Mouse (Mus musculus): ENCODE data around the gene Mbnl1.
"Not testable (repeated sequence)": the region's sequence is repeated elsewhere in the genome, so short reads cannot be mapped to it uniquely, and the experiment has no call there.

Gene Mbnl1

DNA sequence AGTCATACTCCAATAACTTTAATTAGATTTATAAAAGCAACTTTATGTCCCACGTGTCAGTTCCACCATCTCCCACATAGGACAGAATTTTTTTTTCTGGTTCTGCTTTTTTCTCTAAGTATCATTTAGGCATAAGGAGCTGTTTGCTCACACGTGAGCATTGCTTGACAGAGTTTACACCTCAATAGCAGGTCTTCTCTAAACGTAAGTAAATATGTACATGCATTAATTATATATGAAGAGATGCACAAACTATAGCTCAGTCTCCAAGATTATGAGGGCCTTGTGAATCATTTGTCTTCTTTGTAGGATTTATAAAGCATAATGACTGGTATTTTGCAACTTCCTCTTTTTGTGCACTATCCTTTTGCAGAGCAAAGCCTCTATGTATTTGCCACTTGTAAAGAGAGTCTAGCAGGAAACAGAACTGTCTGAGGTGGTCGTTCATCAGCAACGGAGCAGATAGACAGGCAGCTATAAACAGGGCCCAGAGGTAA, at the start of gene Mbnl1:
Gene Mbnl1, plus strand, starts transcription at position 150 of the 497 bp plus-strand sequence.
- no peak for DNase-seq (ENCODE audit: low spot score in 2 of 2)

DNA sequence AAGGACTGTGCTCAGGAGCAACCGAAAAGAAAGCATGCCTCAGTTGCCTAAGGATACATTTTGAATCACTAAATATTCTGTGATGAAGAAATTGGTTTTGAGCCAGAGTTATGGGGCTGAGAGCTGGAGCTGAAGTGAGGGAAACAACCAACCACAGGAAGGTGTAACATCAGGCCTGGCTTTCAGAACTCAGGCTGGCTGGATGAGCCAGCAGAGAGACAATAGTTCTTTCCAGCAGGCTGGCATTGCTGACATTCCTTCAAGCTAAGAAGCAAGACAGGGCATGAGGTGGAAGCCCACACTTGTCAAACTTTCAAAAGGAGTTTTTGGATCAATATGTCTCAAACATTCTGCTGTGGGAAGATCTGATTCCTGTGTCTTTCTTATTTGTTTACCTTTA, 48.5 kb upstream of the Mbnl1 start:
- no peak for DNase-seq (ENCODE audit: low spot score in 2 of 2)

DNA sequence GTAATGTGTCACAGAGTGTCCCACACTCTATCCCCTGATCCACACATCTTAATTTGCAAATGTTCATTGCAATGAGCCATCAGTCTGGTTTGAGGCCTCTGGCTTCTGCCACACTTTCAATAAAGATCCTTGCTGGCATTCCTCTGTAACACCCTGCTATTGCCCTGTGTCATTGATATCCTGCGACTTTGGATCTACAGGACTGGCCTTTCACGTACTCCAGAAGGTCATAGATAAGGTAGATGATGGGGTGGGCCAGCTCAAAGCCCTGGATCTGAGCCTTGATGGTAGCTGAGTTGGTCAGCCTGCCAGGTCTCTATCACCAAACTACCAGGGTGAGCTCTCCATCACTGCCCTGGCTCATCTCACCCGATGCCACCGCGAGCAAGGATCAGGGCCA, 43.6 kb upstream of the Mbnl1 start:
- no peak for DNase-seq (ENCODE audit: low spot score in 2 of 2)

DNA sequence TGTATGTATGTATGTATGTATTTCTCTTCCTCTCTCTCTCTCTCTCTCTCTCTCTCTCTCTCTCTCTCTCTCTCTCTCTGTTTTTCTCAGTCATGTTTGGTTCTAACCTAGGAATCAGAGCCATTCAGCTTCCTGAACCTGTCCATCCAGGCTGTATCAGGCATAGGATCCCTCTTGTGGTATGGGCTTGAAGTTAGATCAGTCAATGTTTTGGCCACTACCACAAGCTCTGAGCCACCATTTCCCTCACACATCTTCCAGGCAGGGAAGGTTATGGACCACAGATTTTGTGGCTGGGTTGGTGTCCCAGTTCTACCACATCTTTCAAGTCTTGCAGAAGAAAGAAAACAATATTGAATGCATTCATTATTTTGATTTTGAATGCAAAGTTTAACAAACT, 35.4 kb upstream of the Mbnl1 start:
- DNase-seq (ENCODE audit: low spot score in 2 of 2) = no peak

DNA sequence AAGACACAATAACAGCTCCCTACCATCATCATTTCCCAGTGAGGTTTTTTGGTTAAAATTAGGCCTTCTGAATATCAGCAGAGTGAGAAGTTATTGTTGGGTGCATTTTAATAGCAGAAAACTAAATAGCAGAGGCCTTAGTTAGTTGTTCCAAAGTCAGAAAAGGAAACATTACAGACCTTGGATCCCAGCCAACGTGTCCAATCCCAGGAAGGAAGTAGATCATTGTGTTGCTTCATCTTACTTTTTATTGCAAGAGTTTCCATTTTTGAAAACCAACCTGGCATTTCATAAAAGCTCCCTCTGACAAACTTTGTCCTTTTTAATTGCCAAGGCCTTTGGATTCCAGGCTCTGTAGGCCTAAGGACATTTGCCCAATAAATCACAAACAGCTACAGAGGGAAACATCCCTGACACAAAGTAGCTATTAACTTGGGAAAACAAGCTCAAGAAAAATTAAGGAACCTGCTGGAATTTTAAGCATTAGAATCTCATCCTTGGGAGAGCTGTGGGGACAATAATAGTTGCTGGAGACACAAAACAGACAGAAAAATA, 34.9 kb upstream of the Mbnl1 start:
- DNase-seq (ENCODE audit: low spot score in 2 of 2) = peak in 1 of 2 experiments; percentile 25

DNA sequence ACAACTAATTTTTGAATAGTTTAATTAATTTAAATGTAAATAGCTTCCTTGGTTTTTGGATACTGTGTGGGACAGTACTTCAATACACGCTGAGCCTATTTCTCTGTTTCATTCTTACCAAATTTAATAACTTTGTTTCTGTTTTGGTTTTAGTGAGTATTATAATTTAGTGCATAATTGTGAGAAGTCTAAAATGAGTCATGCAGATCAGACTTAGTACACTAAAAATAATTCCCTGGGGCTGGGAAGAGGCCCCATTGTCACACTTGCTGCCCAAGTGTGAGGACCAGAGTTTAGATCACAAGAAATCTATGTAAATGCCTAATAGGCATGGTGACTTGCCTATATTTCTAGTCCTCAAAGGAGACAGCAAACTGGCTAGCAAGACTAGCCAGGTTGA, 33.9 kb upstream of the Mbnl1 start:
- no peak for DNase-seq (ENCODE audit: low spot score in 2 of 2)

DNA sequence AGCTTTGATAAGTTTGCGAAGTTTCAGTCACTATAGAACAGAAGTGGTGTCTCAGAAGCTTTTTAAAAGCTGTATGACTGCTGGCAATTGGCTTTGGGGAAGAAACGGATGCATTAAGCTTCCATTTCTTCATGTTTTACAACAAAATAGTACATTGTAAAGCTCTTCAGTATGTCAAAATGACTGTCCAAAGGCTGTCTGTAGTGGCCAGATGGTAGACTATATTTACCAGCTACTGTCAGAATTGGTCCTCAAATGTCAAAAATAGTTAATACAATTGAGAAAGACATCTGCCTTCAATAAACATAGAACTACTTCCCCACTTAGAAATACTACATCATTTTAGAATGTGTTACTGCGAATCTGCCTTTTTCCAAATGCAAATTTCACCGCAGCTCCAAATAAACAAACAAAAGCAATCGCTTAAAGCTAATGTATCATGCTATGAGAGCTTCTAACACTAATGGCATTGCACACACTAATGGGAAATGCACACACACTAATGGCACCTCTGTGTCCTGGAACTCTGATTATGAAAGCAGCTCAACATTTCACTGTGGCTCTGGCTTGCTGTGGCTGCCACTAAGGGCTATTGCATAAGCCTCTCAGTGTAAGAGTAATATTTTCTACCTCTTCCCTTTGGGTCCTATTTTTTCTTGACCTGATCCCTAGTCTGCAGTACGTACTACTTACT, 10.7 kb upstream of the Mbnl1 start:
- no peak for DNase-seq (ENCODE audit: low spot score in 2 of 2)

DNA sequence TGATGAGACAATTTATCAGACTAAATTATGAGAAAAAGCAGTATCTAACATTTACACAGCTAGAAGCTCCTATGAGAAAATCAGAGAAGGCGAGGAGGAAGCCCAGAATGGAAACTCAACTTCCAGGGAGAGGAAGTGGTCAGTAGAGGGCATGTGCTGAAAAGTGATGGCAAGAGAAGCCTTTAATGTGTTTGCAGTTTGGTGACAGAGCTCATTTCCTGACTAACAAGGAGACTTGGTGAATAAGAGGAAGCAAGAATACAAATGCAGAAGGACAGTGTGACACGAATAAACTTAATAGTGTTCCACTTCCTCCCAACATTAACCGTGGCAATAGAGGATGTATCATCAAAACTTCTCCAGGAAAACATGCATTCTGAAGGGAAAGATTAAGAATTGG, 4.0 kb upstream of the Mbnl1 start:
- not testable (repeated sequence) for DNase-seq (ENCODE audit: low spot score in 2 of 2)

DNA sequence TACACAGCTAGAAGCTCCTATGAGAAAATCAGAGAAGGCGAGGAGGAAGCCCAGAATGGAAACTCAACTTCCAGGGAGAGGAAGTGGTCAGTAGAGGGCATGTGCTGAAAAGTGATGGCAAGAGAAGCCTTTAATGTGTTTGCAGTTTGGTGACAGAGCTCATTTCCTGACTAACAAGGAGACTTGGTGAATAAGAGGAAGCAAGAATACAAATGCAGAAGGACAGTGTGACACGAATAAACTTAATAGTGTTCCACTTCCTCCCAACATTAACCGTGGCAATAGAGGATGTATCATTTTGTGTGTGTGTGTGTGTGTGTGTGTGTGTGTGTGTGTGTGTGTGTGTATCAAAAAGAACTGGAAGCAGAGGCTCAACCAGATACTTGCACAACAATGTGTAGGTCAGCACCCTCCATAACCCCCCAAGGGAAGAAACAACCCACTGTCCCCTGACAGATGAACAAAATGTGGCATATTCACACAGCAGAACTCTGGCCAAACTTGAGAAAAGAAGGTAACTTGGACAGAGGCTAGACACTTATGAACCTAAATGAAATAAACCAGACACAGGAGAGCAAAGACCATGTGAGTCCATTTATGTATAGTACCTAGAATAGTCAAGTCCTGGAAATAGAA, 3.3 kb upstream of the Mbnl1 start:
- not testable (repeated sequence) for DNase-seq (ENCODE audit: low spot score in 2 of 2)

DNA sequence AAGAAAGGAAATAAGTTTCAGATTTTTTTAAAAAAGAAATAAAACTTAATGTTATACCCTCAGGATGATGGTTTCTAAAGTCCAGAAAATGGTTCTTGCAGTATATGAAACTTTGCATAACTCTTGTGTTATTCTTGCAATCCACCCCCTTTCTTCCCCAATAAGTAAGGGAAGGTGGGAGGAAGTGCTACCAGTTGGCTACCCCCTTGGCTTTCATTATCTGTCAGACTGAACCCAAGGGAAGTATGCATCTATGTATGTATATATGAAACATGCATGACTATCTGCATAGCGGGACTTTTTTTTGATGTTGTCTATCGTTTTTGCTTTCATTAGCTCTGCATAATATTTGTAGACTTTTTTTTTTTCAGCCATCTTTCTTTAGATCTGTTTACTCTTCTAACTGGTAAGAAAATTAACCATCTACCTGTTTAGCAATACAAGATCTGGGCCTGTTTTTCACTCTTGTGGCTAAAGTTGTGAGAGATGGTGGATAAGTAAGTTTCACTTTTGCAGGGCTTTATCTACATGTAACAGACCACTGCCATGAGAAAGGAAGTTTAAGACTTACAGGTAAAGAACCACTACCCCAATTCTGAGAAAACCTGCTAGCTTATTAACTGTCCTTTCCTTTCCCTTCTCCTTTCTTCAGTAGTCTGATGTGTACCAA, 484 bp upstream of the Mbnl1 start:
- no peak for DNase-seq (ENCODE audit: low spot score in 2 of 2)

DNA sequence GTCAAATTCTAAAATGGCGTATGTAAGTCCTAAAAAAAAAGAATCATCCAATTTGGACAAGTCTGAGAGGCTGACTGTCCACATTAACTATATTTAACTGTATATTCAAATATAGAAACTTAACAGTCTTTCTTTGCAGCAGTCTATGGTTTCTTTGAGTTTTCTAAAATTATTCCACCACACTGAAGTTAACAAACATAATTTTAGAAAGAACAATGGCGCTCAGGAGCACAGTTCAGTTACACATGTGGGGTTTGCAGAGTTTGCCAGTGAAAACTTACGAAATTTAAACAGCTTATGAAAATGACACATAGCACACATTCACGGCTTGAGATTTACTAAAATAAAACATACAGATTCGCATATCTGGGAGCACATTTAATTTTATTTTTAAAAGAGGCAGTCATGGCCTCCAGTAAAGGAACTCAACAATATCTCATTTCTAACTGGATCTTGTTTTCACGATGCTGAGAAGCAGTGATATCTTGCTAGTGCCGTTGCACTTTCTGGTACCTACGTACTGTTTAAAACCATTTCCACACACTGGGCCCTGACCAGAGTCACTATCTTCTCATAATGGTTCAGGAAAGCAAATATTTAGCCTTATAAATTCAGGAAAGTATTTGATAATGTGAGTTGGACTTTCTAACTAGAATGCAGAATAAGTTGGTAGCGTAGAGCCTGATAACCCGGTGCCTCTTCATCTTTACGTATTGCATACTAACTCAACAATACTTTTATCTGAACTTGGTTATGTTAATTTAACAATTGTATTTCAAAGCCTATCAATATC, 1.4 kb downstream of the Mbnl1 start:
- DNase-seq (ENCODE audit: low spot score in 2 of 2) = no peak

DNA sequence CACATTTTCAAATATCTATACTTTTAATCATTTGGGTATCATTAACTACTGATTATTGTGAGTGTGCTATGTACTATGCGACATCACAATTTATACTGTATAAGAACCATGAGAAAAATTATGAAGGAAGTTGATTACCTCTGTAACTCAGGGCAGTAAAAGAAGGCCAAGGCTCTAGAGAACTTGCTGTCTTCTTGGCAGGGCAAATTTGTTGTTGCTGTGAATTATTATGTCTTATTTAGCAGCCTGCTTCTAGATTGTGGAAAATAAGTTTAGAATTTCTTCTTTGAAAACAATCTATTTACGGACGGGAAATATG, 2.0 kb downstream of the Mbnl1 start:
- no peak for DNase-seq (ENCODE audit: low spot score in 2 of 2)

DNA sequence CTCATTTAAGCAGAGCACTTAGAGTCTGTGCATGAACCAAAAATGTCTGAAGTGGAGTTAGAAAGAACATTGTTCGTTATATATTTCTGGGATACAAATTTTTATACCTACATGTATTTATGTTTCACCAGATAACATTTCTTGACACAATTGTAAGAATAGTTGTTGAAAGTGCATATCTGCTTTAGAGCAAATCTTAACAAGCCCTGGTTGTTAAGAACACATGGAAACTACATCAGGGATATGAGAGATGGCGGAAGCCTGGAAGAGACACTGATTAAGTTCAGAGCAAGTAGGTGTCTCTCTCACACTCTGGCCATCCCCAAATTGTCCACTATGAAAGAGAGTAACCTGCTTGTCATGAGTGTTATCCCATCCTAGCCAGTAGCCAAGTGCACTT, 2.4 kb downstream of the Mbnl1 start:
- no peak for DNase-seq (ENCODE audit: low spot score in 2 of 2)

DNA sequence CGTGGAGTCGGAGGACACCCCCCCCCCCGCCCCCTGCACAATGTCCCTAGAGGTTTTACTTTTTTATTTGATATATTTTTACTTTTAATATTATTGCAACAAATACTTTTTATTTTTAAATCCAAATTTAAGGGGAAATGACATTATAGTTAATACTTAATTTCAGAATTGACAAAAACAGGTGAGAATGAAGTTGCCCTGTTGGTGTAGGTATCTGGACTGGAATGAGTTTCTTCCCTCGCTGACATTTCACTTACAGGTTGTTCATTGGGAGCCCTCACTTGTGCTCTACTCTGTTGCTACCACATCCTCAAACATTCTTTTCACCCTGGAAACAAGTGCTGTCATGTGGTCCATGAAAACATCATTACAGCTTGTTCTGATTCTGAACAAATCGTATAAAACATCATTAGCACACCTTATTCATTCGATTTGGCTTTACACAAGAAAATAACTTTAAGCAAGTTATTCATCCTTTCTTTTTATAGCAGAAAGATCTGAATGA, 4.2 kb downstream of the Mbnl1 start:
- no peak for DNase-seq (ENCODE audit: low spot score in 2 of 2)

DNA sequence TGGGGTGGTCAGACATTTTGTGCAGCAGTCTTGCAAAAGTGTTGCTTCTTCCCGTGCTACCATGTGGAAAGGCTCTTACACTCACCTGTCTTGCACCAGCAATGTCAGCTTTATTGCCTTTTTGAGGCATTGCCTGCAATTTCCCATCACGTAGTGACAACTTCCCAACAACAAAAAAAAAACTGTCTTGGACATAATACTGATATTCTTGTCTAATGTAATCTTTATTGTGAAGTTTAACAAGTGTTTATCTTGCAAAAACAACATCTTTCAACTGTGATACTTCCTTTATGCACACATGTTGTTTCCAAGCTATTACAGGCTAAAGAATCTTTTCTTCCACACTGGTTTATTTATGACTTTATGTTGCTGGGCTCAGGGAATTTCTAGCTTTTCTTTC, 5.8 kb downstream of the Mbnl1 start:
- DNase-seq (ENCODE audit: low spot score in 2 of 2) = no peak

DNA sequence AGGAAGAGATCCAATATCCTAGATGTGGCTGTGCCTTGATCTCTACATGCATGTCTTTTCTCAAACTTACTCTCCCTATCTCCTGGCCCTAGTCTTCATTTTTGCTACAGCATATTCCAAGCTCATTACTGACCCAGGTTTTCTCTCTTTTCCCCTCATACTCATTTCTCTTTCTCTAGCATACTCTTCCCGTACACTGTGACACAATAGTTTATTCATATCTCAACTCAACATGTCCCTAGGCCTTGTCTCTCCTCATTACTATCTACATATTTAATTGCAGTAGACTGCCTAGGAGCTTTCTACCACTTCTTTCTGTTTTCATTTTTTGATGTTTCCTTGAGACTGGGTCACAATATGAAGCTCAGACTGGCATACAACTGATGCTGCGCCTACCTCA, 8.1 kb downstream of the Mbnl1 start:
- no peak for DNase-seq (ENCODE audit: low spot score in 2 of 2)

DNA sequence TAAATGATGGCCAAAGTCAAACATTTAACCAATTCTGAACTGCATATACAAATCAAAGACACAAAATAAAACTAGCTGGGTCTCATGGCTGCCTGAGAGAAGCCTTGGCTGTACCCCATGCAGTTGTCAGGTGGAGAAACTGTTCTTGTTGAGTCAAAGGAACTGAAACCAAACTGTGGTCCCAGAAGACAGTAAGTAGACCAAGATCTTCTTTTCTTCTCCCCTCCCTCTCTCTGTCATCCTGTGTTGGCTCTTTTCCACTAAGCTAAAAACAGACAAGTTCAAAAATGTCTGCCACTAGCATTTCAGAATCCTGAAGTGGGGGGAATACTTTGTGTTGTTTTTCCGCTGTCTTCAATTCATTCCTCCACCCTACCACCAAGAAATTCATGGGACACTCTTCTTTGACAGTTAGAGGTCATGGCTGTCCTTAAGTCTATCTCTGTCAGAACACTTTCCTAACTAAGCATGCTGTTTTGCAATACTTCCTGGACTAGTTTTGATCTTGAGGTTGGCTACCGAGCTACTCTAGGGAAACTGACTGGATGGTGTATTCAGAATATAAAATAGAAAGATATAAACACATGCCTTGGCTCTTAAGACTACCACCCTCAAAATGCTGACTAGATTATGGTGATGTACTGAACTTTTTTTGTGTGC, 9.2 kb downstream of the Mbnl1 start:
- DNase-seq (ENCODE audit: low spot score in 2 of 2) = no peak

DNA sequence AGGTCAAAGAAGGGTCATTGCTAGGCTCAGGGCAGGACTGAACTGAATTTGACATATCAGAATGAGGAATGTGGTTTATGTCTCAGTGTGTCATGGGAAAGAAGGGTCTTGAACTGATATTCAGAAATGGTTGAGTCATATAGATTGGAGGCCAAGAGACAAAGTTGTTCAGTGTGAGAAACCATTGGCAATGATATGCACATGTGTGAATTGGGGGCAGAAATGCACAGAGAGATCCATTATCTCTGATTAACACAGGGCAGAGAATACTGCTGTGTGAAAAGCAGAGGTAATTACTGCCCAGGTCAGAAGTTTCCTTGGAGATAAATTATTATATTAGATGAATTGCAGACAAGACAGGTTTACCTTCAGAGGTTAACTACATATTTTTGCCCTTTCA, 10.7 kb downstream of the Mbnl1 start:
- no peak for DNase-seq (ENCODE audit: low spot score in 2 of 2)

DNA sequence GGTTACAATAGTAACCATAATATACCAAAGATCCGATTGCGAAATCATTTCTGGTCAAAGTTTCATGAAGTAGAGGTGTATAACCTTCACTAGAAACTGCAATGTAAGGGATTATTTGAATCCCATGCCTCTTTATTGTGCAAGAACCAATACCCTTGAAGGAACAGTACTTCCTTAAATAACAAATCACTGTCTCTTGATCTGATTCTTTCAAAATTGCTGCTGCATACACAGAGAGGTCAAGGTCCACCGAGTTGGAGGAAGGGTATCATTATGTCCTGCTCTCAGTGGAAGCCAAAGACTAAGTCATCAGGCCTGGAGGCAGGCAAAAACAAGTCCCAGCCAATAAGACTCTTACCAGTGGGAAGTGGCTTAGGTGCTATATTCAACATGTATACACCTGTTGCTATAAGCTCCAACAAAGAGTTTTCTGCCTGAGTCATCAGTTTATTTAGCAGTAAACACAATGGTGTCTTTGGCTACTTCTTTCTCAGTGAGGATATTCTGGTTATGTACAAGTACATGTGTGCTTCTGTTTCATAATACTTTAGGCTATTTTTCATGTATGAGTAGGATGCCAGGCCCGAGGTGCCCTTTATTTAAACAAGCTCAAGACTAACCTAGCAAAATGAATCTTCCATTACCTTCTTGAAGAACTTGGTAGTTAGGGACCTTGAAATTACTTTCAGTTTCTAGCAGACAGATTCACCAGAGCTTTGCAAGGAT, 13.5 kb downstream of the Mbnl1 start:
- no peak for DNase-seq (ENCODE audit: low spot score in 2 of 2)

DNA sequence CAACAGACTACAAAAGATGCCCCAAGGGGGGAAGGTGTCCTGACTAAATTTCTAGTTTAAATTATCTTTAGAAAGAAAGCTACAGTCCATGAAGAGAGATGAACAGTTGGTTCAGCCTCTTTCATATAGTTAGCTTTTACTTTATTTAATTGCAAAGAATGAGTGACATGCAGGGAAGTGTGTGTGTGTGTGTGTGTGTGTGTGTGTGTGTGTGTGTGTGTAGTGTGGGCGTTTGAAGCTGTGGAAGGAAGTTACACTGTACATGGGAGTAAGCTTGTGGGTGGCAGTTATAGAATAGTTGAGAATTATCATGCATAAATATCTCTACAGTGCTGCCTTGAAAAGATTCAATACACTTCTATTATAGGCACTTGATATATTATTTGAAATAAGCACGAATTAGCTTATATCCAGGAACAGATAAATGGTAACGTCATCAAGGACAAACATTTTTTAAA, 14.1 kb downstream of the Mbnl1 start:
- DNase-seq (ENCODE audit: low spot score in 2 of 2) = peak; percentile 47 to 49

DNA sequence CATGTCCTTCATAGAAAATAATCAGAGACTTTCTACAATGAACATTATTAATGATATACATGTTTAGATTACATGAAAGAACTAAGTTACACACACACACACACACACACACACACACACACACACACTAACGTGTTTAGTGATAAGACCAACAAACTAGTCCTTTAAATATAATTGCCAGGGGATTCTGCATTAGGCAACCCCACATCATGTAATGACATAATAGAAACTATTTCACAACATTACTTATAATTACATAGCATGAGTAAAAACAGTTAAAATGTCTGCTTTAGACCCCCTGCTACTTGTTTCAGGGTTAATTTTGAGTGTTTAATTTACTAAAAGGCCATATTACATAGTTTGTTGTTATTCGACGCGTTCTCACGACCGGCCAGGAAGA, 16.9 kb downstream of the Mbnl1 start:
- DNase-seq (ENCODE audit: low spot score in 2 of 2) = no peak
